Mouse (Mus musculus) Patski (cell line): ENCODE measurements at regions not wholly inside any gene's neighbourhood (a gene's known extent, or its start where the extent isn't known, plus 50 kb on each side); places are given as distances from the start of the nearest gene placed in this dataset.

Experiments
- ATAC-seq: fragments of 100-300 bp; one replicate; pipeline ENCODE4 v1.8.0; 2021
- CTCF ChIA-PET: fragments of 350-600 bp; sonication (Branson Sonifier 250); formaldehyde crosslinking; loops from one replicate; lab custom pipeline; 2022; ENCODE audit warnings: inconsistent platforms; lab: Charles Lee
- POLR2A ChIA-PET: fragments of 350-600 bp; sonication (Branson Sonifier 250); formaldehyde crosslinking; loops from one replicate; lab custom pipeline; 2022; ENCODE audit warnings: antibody characterized with exemption, inconsistent platforms; lab: Charles Lee
- DNase-seq: peaks from one replicate; pipeline ENCODE4 v3.0.0-alpha.2; 2011; ENCODE audit warnings: low read depth, low spot score
- H3K27me3 ChIP-seq: fragments of 371-371 bp; one replicate; pipeline ENCODE4 v1.5.1; 2021
- CTCF ChIP-seq: fragments of 100-300 bp; IDR thresholded peaks from one replicate; pipeline ENCODE4 v1.5.1; 2021
- in situ Hi-C: fragments of 300-500 bp; cut with MboI; formaldehyde crosslinking; loops from 3 replicates; pipeline ENCODE4 v1.11.1; 2018; ENCODE audit warnings: low pct_unique_long_range_greater_than_20kb, mixed read lengths

- CTCF ChIA-PET, result interaction anchor here (1.3 kb wide), 1 partner anchor 44 kb away, joined by 5 read pairs; no protein-coding TSS in a partner anchor
- TF ChIP-seq CTCF, result no peak
- in situ Hi-C loops, result no loop called here
- no peaks in the 10 kb centered on the region for H3K27me3 ChIP-seq
- ATAC-seq, result no peak
- POLR2A ChIA-PET, result no interaction called here
- no peak for DNase-seq
Measured at GRCm38 (mm10) chr7:135966231-135966630, 250.1 kb upstream of the Mki67 start.

GRCm38 (mm10) chr7:135968638-135969037 lies 252.5 kb upstream of the Mki67 start:
- TF ChIP-seq CTCF, result no peak
- no peaks in the 10 kb centered on the region for H3K27me3 ChIP-seq
- no peak for DNase-seq
- ATAC-seq, result no peak
- in situ Hi-C loops, result no loop called here
- ChIA-PET POLR2A (no interaction called here), CTCF (no interaction called here)

GRCm38 (mm10) chr7:135986021-135986420 lies 269.9 kb upstream of the Mki67 start:
- ChIA-PET POLR2A (no interaction called here), CTCF (interaction anchor here (1.2 to 1.5 kb wide), 2 partner anchors 14 to 22 kb away, joined by 3 to 5 read pairs; no protein-coding TSS in a partner anchor)
- DNase-seq (no peak), ATAC-seq (no peak)
- no peak for TF ChIP-seq CTCF
- H3K27me3 ChIP-seq, result no peaks in the 10 kb centered on the region
- in situ Hi-C loops, result no loop called here

- ChIA-PET POLR2A (no interaction called here), CTCF (no interaction called here)
- ATAC-seq (no peak), DNase-seq (no peak)
- in situ Hi-C loops, result no loop called here
- no peak for TF ChIP-seq CTCF
- H3K27me3 ChIP-seq, result no peaks in the 10 kb centered on the region
Measured at GRCm38 (mm10) chr7:135990321-135990720, 274.2 kb upstream of the Mki67 start.

GRCm38 (mm10) chr7:135996896-135997295 lies 280.7 kb upstream of the Mki67 start:
- in situ Hi-C loops, result no loop called here
- ATAC-seq, result no peak
- TF ChIP-seq CTCF, result no peak
- ChIA-PET CTCF (no interaction called here), POLR2A (interaction anchor here (0.6 kb wide), 1 partner anchor 12 kb away, joined by 5 read pairs; no protein-coding TSS in a partner anchor)
- no peaks in the 10 kb centered on the region for H3K27me3 ChIP-seq
- no peak for DNase-seq

- ChIA-PET POLR2A (no interaction called here), CTCF (no interaction called here)
- TF ChIP-seq CTCF, result no peak
- no peak for ATAC-seq
- in situ Hi-C loops, result no loop called here
- DNase-seq, result no peak
- no peaks in the 10 kb centered on the region for H3K27me3 ChIP-seq
Measured at GRCm38 (mm10) chr7:135997640-135998039, 281.5 kb upstream of the Mki67 start.

- no peak for ATAC-seq
- no peaks in the 10 kb centered on the region for H3K27me3 ChIP-seq
- ChIA-PET CTCF (interaction anchor here (1.5 kb wide), 1 partner anchor 21 kb away, joined by 3 read pairs; no protein-coding TSS in a partner anchor), POLR2A (no interaction called here)
- no peak for TF ChIP-seq CTCF
- in situ Hi-C loops, result no loop called here
- DNase-seq, result no peak
Measured at GRCm38 (mm10) chr7:136002382-136002781, 286.2 kb upstream of the Mki67 start.

GRCm38 (mm10) chr7:136003291-136003690 lies 287.1 kb upstream of the Mki67 start:
- CTCF ChIA-PET, result no interaction called here
- POLR2A ChIA-PET, result no interaction called here
- TF ChIP-seq CTCF, result no peak
- in situ Hi-C loops, result no loop called here
- ATAC-seq (no peak), DNase-seq (no peak)
- H3K27me3 ChIP-seq, result no peaks in the 10 kb centered on the region

- CTCF ChIA-PET, result no interaction called here
- in situ Hi-C loops, result loop anchor here (5.0 kb wide), 1 partner anchor 66 kb away; no protein-coding TSS in a partner anchor
- no peak for TF ChIP-seq CTCF
- ATAC-seq, result no peak
- H3K27me3 ChIP-seq, result no peaks in the 10 kb centered on the region
- no peak for DNase-seq
- POLR2A ChIA-PET, result no interaction called here
Measured at GRCm38 (mm10) chr7:136007796-136008455, 291.8 kb upstream of the Mki67 start.

- H3K27me3 ChIP-seq, result no peaks in the 10 kb centered on the region
- TF ChIP-seq CTCF, result no peak
- DNase-seq (no peak), ATAC-seq (no peak)
- in situ Hi-C loops, result loop anchor here (5.0 kb wide), 1 partner anchor 66 kb away; no protein-coding TSS in a partner anchor
- ChIA-PET POLR2A (no interaction called here), CTCF (no interaction called here)
Measured at GRCm38 (mm10) chr7:136008486-136008885, 292.3 kb upstream of the Mki67 start.

- peak; percentile 72 for TF ChIP-seq CTCF
- CTCF ChIA-PET, result interaction anchor here (0.7 to 2.0 kb wide), 10 partner anchors 9 to 133 kb away, joined by 3 to 9 read pairs (median 4); no protein-coding TSS in a partner anchor
- ATAC-seq (peak; percentile 65), DNase-seq (no peak)
- in situ Hi-C loops, result no loop called here
- POLR2A ChIA-PET, result interaction anchor here (0.7 kb wide), 1 partner anchor 17 kb away, joined by 3 read pairs; no protein-coding TSS in a partner anchor
- no peaks in the 10 kb centered on the region for H3K27me3 ChIP-seq
Measured at GRCm38 (mm10) chr7:136010013-136010412, 293.9 kb upstream of the Mki67 start.
